Mouse (Mus musculus) myocyte (in vitro differentiated cells): ENCODE measurements around the gene Lpin3.

Experiments used
- E2F4 ChIP-seq: IDR thresholded peaks from one replicate; pipeline ENCODE4 v1.6.1; 2011; ENCODE audit warnings: mild to moderate bottlenecking, control low read depth, moderate library complexity; ENCODE audit not compliant: insufficient read depth
- MAX ChIP-seq: IDR thresholded peaks from one replicate; pipeline ENCODE4 v1.6.1; 2011; ENCODE audit warnings: low read depth, mild to moderate bottlenecking, control low read depth
- MYOG ChIP-seq, 3 experiments: IDR thresholded peaks; one replicate each; pipeline ENCODE4 v1.6.1; 2011; ENCODE audit warnings: control low read depth in 2 of 3, low read depth in 2 of 3, mild to moderate bottlenecking in 2 of 3; ENCODE audit not compliant: insufficient read length in 2 of 3, control insufficient read depth in 1 of 3, insufficient read depth in 1 of 3
- POLR2A ChIP-seq: IDR thresholded peaks from one replicate; pipeline ENCODE4 v1.6.1; 2011; ENCODE audit warnings: low read depth, mild to moderate bottlenecking, control low read depth, moderate library complexity; ENCODE audit not compliant: insufficient read length
- POLR2AphosphoS2 ChIP-seq: IDR thresholded peaks from one replicate; pipeline ENCODE4 v1.6.1; 2011; ENCODE audit warnings: low read depth, control low read depth; ENCODE audit not compliant: insufficient read length
- SRF ChIP-seq: IDR thresholded peaks from one replicate; pipeline ENCODE4 v1.6.1; 2011; ENCODE audit warnings: low read depth; ENCODE audit not compliant: control insufficient read depth, insufficient read length
- TCF3 ChIP-seq: IDR thresholded peaks from one replicate; pipeline ENCODE4 v1.6.1; 2011; ENCODE audit warnings: low read depth, control low read depth; ENCODE audit not compliant: insufficient read length

GRCm38 (mm10) chr2:160954541-160954940 lies 74.1 kb downstream of the Lpin3 start:
- no peak for TF ChIP-seq POLR2A
- no peak for TF ChIP-seq TCF3
- TF ChIP-seq POLR2AphosphoS2: no peak
- TF ChIP-seq E2F4: no peak
- TF ChIP-seq MYOG (IDR thresholded peaks at IDR 0.05; ENCODE audit: control insufficient read depth in 1 of 3, insufficient read depth in 1 of 3, insufficient read length in 2 of 3, low read depth in 2 of 3): no peak
- TF ChIP-seq MAX: no peak
- TF ChIP-seq SRF: no peak
